Mouse (Mus musculus): ENCODE measurements around the gene Slc2a4. TPM values are rescaled to one million over a fixed set of nuclear protein-coding genes. Genes with fewer than 3 reads are reported as not detected.

The Slc2a4 gene
- polyA plus RNA-seq, 2 experiments = 14.0 to 17.0 TPM

DNA sequence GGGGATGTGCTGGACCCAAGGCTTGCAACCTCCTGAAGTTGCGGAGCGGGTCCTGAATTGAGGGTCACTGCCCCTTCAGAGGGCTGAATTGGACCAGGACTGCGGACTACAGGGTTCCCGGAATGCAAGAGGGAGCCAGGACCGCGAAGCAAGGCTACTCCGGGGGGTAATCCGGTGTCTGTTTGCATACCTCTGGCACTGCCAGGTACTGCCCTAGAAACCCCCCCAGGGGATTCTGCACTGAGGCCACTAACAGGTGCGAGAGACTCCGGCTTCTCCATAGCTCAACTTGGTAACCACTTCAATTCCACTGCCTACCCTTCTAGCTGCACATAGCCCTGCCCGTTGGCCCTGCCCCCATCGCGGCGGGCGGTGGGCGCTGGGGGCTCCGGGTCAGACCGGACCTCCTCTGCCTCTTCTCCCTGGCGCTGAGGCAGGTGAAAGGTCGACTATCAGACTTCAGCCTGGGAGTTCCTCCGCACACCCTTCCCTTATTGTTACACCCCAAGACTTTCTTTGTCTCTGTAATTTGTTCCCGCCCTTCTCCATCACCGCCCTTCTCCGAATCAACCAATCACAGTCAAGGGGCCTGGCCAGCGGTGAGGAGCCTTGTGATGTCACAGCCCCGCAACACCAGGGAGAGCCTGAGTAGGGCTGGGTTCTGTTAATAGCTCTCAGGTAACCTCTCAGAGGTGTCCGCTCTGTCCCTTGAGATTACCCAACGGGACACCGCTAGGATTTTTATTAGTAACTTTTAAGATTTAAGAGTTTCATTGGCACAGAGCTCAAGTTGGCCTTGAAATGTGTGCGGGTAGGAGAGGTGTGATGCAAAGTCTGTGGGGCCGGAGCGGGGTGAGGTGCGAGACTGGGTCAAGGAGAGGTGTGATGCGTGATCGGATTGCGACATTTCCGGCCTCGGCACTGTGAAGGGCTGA, 47.2 kb downstream of the Slc2a4 start, which contains the start of the genes 2810408A11Rik and Neurl4:
Gene 2810408A11Rik, minus strand, starts transcription at position 517 of the 935 bp plus-strand sequence.
Gene Neurl4, plus strand, starts transcription at position 602 of the 935 bp plus-strand sequence.
- Histone ChIP-seq H3K4me1 (replicated peaks; ENCODE audit: control insufficient read depth in 2 of 2, insufficient read depth in 2 of 2, low read length in 1 of 2) (peaks cover 8 to 15% of the 10 kb centered on the region in 2 experiments), H3K4me3 (ENCODE audit: insufficient read depth in 1 of 2, low read depth in 2 of 2, low read length in 2 of 2) (peak within 1 kb of the TSS; percentile 84 to 98), H3K4me2 (ENCODE audit: low read depth) (peak within 1 kb of the TSS; percentile 80), H3K9me3 (ENCODE audit: control insufficient read depth, low read length) (no peaks in the 10 kb centered on the region), H3K36me3 (replicated peaks; ENCODE audit: control insufficient read depth, insufficient read depth, low read depth) (peaks cover 16% of the 10 kb centered on the region), H3K9ac (replicated peaks) (peak within 1 kb of the TSS; percentile 91), H3K27me3 (ENCODE audit: control insufficient read depth, insufficient read depth, low read length) (no peaks in the 10 kb centered on the region; the same call in 1 of the 2 replicates), H3K27ac (peak within 1 kb of the TSS; percentile 82)
- TF ChIP-seq CTCF (IDR thresholded peaks at IDR 0.05; ENCODE audit: low read depth) = no peak
- TF ChIP-seq EP300 (IDR thresholded peaks at IDR 0.05; ENCODE audit: low read depth) = peak; percentile 15; the same call in 1 of the 2 replicates
- ATAC-seq (ENCODE audit: insufficient read depth) (peak; percentile 90), DNase-seq (ENCODE audit: low read depth in 3 of 3, low spot score in 3 of 3) (peak; percentile 93 to 95 (median 94))
- WGBS (ENCODE audit: insufficient replicate concordance) = under 1% methylated on average over 38 of the region's 38 CpGs

DNA sequence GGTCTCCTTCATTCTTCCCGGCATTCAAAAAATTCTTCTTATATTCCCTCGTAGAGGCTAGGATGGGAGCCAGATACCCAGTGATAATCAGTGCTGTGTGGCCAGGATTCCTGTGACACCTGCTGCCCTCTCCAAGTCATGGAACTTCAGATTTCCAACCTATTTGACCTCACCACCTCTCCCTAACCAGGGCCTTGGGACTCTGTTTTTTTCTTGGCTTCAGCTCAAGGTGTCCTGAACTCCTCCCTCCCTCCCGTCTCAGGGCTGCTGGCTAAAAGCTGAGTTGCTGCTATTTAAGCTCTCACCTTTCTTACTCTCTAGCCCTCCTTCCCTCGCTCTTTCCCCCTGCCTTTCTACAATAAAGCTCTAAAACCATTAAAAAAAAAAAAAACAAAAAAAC, 48.1 kb downstream of the Slc2a4 start:
- H3K4me2 ChIP-seq (ENCODE audit: low read depth) = peak overlapping the region; percentile 80
- DNase-seq (ENCODE audit: low read depth in 3 of 3, low spot score in 3 of 3) = no peak
- no peak overlapping the region; the same call in 1 of the 2 replicates for H3K9ac ChIP-seq (replicated peaks)
- H3K9me3 ChIP-seq (ENCODE audit: control insufficient read depth, low read length) = no peaks in the 10 kb centered on the region
- peaks cover 8% of the 10 kb centered on the region for H3K36me3 ChIP-seq (replicated peaks; ENCODE audit: control insufficient read depth, insufficient read depth, low read depth)
- TF ChIP-seq EP300 (IDR thresholded peaks at IDR 0.05; ENCODE audit: low read depth) (no peak), CTCF (IDR thresholded peaks at IDR 0.05; ENCODE audit: low read depth) (no peak)
- H3K4me3 ChIP-seq (ENCODE audit: insufficient read depth in 1 of 2, low read depth in 2 of 2, low read length in 2 of 2) = no peak overlapping the region
- H3K27me3 ChIP-seq (ENCODE audit: control insufficient read depth, insufficient read depth, low read length) = no peaks in the 10 kb centered on the region; the same call in 1 of the 2 replicates
- H3K27ac ChIP-seq = no peak overlapping the region
- no peak for ATAC-seq (ENCODE audit: insufficient read depth)
- H3K4me1 ChIP-seq (replicated peaks; ENCODE audit: control insufficient read depth in 2 of 2, insufficient read depth in 2 of 2, low read length in 1 of 2) = peaks cover 14 to 22% of the 10 kb centered on the region in 2 experiments
- WGBS (ENCODE audit: insufficient replicate concordance) = 48% methylated on average over 4 of the region's 4 CpGs

DNA sequence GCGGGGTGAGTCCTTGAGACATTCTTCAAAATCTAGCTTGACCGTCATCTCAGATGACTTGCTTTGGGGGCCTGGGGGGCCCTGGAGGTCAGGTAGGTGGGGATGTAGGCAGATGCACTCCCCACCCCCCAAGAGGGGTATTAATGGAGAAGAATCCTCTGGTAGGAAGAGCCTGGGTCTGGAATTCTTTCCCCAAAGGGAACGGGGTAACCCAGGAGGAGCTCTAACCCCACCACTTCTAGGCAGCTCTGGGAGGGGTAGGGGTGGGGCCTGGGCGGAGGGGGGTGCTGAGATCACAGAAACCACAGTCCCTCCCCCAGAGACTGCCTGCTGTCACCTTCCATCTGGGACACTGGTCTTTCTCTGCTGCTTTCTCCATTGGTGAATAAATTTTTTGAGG, 52.7 kb downstream of the Slc2a4 start, which contains the start of gene Acap1:
Gene Acap1, minus strand, starts transcription at position 249 of the 400 bp plus-strand sequence.
- ATAC-seq (ENCODE audit: insufficient read depth) = peak; percentile 68; the same call in 1 of the 2 replicates
- TF ChIP-seq EP300 (IDR thresholded peaks at IDR 0.05; ENCODE audit: low read depth) (no peak), CTCF (IDR thresholded peaks at IDR 0.05; ENCODE audit: low read depth) (no peak)
- H3K36me3 ChIP-seq (replicated peaks; ENCODE audit: control insufficient read depth, insufficient read depth, low read depth) = no peaks in the 10 kb centered on the region
- peaks cover 8 to 21% of the 10 kb centered on the region in 2 experiments for H3K4me1 ChIP-seq (replicated peaks; ENCODE audit: control insufficient read depth in 2 of 2, insufficient read depth in 2 of 2, low read length in 1 of 2)
- H3K9me3 ChIP-seq (ENCODE audit: control insufficient read depth, low read length) = no peaks in the 10 kb centered on the region
- H3K9ac ChIP-seq (replicated peaks) = no peak within 1 kb of the TSS; the same call in 1 of the 2 replicates
- H3K4me3 ChIP-seq (ENCODE audit: insufficient read depth in 1 of 2, low read depth in 2 of 2, low read length in 2 of 2) = peak within 1 kb of the TSS in 1 of 2 experiments; percentile 31; a peak in 1 of 4 replicates
- no peak within 1 kb of the TSS for H3K27ac ChIP-seq
- peak within 1 kb of the TSS; percentile 36 for H3K4me2 ChIP-seq (ENCODE audit: low read depth)
- WGBS (ENCODE audit: insufficient replicate concordance) = 20% methylated on average over 4 of the region's 4 CpGs
- no peak for DNase-seq (ENCODE audit: low read depth in 3 of 3, low spot score in 3 of 3)
- H3K27me3 ChIP-seq (ENCODE audit: control insufficient read depth, insufficient read depth, low read length) = no peaks in the 10 kb centered on the region; the same call in 1 of the 2 replicates

GRCm38 (mm10) chr11:69894671-69895070, 53.3 kb downstream of the Slc2a4 start:
- no peaks in the 10 kb centered on the region; the same call in 1 of the 2 replicates for H3K27me3 ChIP-seq (ENCODE audit: control insufficient read depth, insufficient read depth, low read length)
- no peak overlapping the region for H3K4me3 ChIP-seq (ENCODE audit: insufficient read depth in 1 of 2, low read depth in 2 of 2, low read length in 2 of 2)
- no peak for ATAC-seq (ENCODE audit: insufficient read depth)
- no peak overlapping the region for H3K4me2 ChIP-seq (ENCODE audit: low read depth)
- H3K9me3 ChIP-seq (ENCODE audit: control insufficient read depth, low read length) = no peaks in the 10 kb centered on the region
- TF ChIP-seq EP300 (IDR thresholded peaks at IDR 0.05; ENCODE audit: low read depth) (no peak), CTCF (IDR thresholded peaks at IDR 0.05; ENCODE audit: low read depth) (no peak)
- peaks cover 7 to 15% of the 10 kb centered on the region in 2 experiments for H3K4me1 ChIP-seq (replicated peaks; ENCODE audit: control insufficient read depth in 2 of 2, insufficient read depth in 2 of 2, low read length in 1 of 2)
- H3K36me3 ChIP-seq (replicated peaks; ENCODE audit: control insufficient read depth, insufficient read depth, low read depth) = no peaks in the 10 kb centered on the region
- WGBS (ENCODE audit: insufficient replicate concordance) = 13% methylated on average over 5 of the region's 5 CpGs
- no peak for DNase-seq (ENCODE audit: low read depth in 3 of 3, low spot score in 3 of 3)
- no peak overlapping the region for H3K9ac ChIP-seq (replicated peaks)
- no peak overlapping the region for H3K27ac ChIP-seq

Small RNA genes lying within 50 kb of the gene (microRNA-seq; reads per million reads assigned to microRNA genes)
- not detected for gene Gm44349

Other genes starting within 250 kb of the Slc2a4 start
Only the 30 nearest of the 33 such genes appear.
- gene Zbtb4, start 182.3 kb downstream of the Slc2a4 start, polyA plus RNA-seq (2012; rRNA removed) = 1.4 and 1.5 TPM in 2 replicates
- 0.45 and 0.58 TPM in 2 replicates for gene Zbtb4, start 182.3 kb downstream of the Slc2a4 start, polyA plus RNA-seq (2014; fragmentation: Nextera tagmentation; extraction: Ambion mirVana)
- 0.44 and 0.58 TPM in 2 replicates for gene Chrnb1, start 152.2 kb downstream of the Slc2a4 start, polyA plus RNA-seq (2012; rRNA removed)
- gene Chrnb1, start 152.2 kb downstream of the Slc2a4 start, polyA plus RNA-seq (2014; fragmentation: Nextera tagmentation; extraction: Ambion mirVana) = 0.32 and 0.33 TPM in 2 replicates
- gene Fgf11, start 146.3 kb downstream of the Slc2a4 start, polyA plus RNA-seq (2012; rRNA removed) = 0.41 and 0.42 TPM in 2 replicates
- gene Fgf11, start 146.3 kb downstream of the Slc2a4 start, polyA plus RNA-seq (2014; fragmentation: Nextera tagmentation; extraction: Ambion mirVana) = 0.06 and 0.13 TPM in 2 replicates
- gene Tmem102, start 142.6 kb downstream of the Slc2a4 start, polyA plus RNA-seq (2012; rRNA removed) = 0.25 TPM in 2 replicates
- gene Tmem102, start 142.6 kb downstream of the Slc2a4 start, polyA plus RNA-seq (2014; fragmentation: Nextera tagmentation; extraction: Ambion mirVana) = 0.57 and 0.80 TPM in 2 replicates
- not detected in 2 replicates for gene Gm39566, start 132.9 kb downstream of the Slc2a4 start, polyA plus RNA-seq (2012; rRNA removed)
- gene Gm39566, start 132.9 kb downstream of the Slc2a4 start, polyA plus RNA-seq (2014; fragmentation: Nextera tagmentation; extraction: Ambion mirVana) = not detected in 2 replicates
- gene Spem2, start 129.7 kb downstream of the Slc2a4 start, polyA plus RNA-seq (2012; rRNA removed) = not detected in 2 replicates
- gene Spem2, start 129.7 kb downstream of the Slc2a4 start, polyA plus RNA-seq (2014; fragmentation: Nextera tagmentation; extraction: Ambion mirVana) = not detected in 2 replicates
- gene Spem1, start 126.0 kb downstream of the Slc2a4 start, polyA plus RNA-seq (2012; rRNA removed) = not detected in 2 replicates
- gene Spem1, start 126.0 kb downstream of the Slc2a4 start, polyA plus RNA-seq (2014; fragmentation: Nextera tagmentation; extraction: Ambion mirVana) = not detected in 2 replicates
- 2.0 and 2.2 TPM in 2 replicates for gene Nlgn2, start 110.4 kb downstream of the Slc2a4 start, polyA plus RNA-seq (2012; rRNA removed)
- gene Nlgn2, start 110.4 kb downstream of the Slc2a4 start, polyA plus RNA-seq (2014; fragmentation: Nextera tagmentation; extraction: Ambion mirVana) = 0.48 and 0.76 TPM in 2 replicates
- gene Tmem256, start 109.7 kb downstream of the Slc2a4 start, polyA plus RNA-seq (2012; rRNA removed) = 143 and 197 TPM in 2 replicates
- 384 and 393 TPM in 2 replicates for gene Tmem256, start 109.7 kb downstream of the Slc2a4 start, polyA plus RNA-seq (2014; fragmentation: Nextera tagmentation; extraction: Ambion mirVana)
- 18.0 and 20.0 TPM in 2 replicates for gene Plscr3, start 101.8 kb downstream of the Slc2a4 start, polyA plus RNA-seq (2012; rRNA removed)
- 22.8 and 25.0 TPM in 2 replicates for gene Plscr3, start 101.8 kb downstream of the Slc2a4 start, polyA plus RNA-seq (2014; fragmentation: Nextera tagmentation; extraction: Ambion mirVana)
- gene Tnk1, start 89.5 kb downstream of the Slc2a4 start, polyA plus RNA-seq (2012; rRNA removed) = 1.2 TPM in 2 replicates
- gene Tnk1, start 89.5 kb downstream of the Slc2a4 start, polyA plus RNA-seq (2014; fragmentation: Nextera tagmentation; extraction: Ambion mirVana) = 0.43 and 0.80 TPM in 2 replicates
- not detected in 2 replicates for gene Tmem95, start 70.2 kb downstream of the Slc2a4 start, polyA plus RNA-seq (2012; rRNA removed)
- gene Tmem95, start 70.2 kb downstream of the Slc2a4 start, polyA plus RNA-seq (2014; fragmentation: Nextera tagmentation; extraction: Ambion mirVana) = not detected in 2 replicates
- 0.93 TPM in 2 replicates for gene Kctd11, start 66.8 kb downstream of the Slc2a4 start, polyA plus RNA-seq (2012; rRNA removed)
- gene Kctd11, start 66.8 kb downstream of the Slc2a4 start, polyA plus RNA-seq (2014; fragmentation: Nextera tagmentation; extraction: Ambion mirVana) = 0.53 and 1.00 TPM in 2 replicates
- 2.7 and 2.8 TPM in 2 replicates for gene Acap1, start 52.6 kb downstream of the Slc2a4 start, polyA plus RNA-seq (2012; rRNA removed)
- 2.9 and 3.3 TPM in 2 replicates for gene Acap1, start 52.6 kb downstream of the Slc2a4 start, polyA plus RNA-seq (2014; fragmentation: Nextera tagmentation; extraction: Ambion mirVana)
- 0.40 and 0.48 TPM in 2 replicates for gene 2810408A11Rik, start 47.2 kb downstream of the Slc2a4 start, polyA plus RNA-seq (2012; rRNA removed)
- 0.93 and 1.7 TPM in 2 replicates for gene 2810408A11Rik, start 47.2 kb downstream of the Slc2a4 start, polyA plus RNA-seq (2014; fragmentation: Nextera tagmentation; extraction: Ambion mirVana)
- gene Neurl4, start 47.1 kb downstream of the Slc2a4 start, polyA plus RNA-seq (2012; rRNA removed) = 13.1 and 20.5 TPM in 2 replicates
- 2.5 and 3.4 TPM in 2 replicates for gene Neurl4, start 47.1 kb downstream of the Slc2a4 start, polyA plus RNA-seq (2014; fragmentation: Nextera tagmentation; extraction: Ambion mirVana)
- 79.5 and 93.1 TPM in 2 replicates for gene Gps2, start 34.3 kb downstream of the Slc2a4 start, polyA plus RNA-seq (2012; rRNA removed)
- 82.7 and 91.2 TPM in 2 replicates for gene Gps2, start 34.3 kb downstream of the Slc2a4 start, polyA plus RNA-seq (2014; fragmentation: Nextera tagmentation; extraction: Ambion mirVana)
- 652 and 846 TPM in 2 replicates for gene Eif5a, start 26.2 kb downstream of the Slc2a4 start, polyA plus RNA-seq (2012; rRNA removed)
- 1,316 and 1,415 TPM in 2 replicates for gene Eif5a, start 26.2 kb downstream of the Slc2a4 start, polyA plus RNA-seq (2014; fragmentation: Nextera tagmentation; extraction: Ambion mirVana)
- 0.57 and 0.58 TPM in 2 replicates for gene Ybx2, start 12.4 kb downstream of the Slc2a4 start, polyA plus RNA-seq (2012; rRNA removed)
- gene Ybx2, start 12.4 kb downstream of the Slc2a4 start, polyA plus RNA-seq (2014; fragmentation: Nextera tagmentation; extraction: Ambion mirVana) = 0.23 TPM in 1 of 2 replicates, not detected in the other
- gene Cldn7, start 16.6 kb upstream of the Slc2a4 start, polyA plus RNA-seq (2012; rRNA removed) = 2.0 and 4.0 TPM in 2 replicates
- gene Cldn7, start 16.6 kb upstream of the Slc2a4 start, polyA plus RNA-seq (2014; fragmentation: Nextera tagmentation; extraction: Ambion mirVana) = 2.2 TPM in 2 replicates
- 23.6 and 32.3 TPM in 2 replicates for gene Ctdnep1, start 33.0 kb upstream of the Slc2a4 start, polyA plus RNA-seq (2012; rRNA removed)
- 9.7 and 10.7 TPM in 2 replicates for gene Ctdnep1, start 33.0 kb upstream of the Slc2a4 start, polyA plus RNA-seq (2014; fragmentation: Nextera tagmentation; extraction: Ambion mirVana)
- gene Elp5, start 34.3 kb upstream of the Slc2a4 start, polyA plus RNA-seq (2012; rRNA removed) = 44.0 and 46.1 TPM in 2 replicates
- 70.2 and 74.0 TPM in 2 replicates for gene Elp5, start 34.3 kb upstream of the Slc2a4 start, polyA plus RNA-seq (2014; fragmentation: Nextera tagmentation; extraction: Ambion mirVana)
- gene Gabarap, start 43.0 kb upstream of the Slc2a4 start, polyA plus RNA-seq (2012; rRNA removed) = 134 and 140 TPM in 2 replicates
- 296 and 300 TPM in 2 replicates for gene Gabarap, start 43.0 kb upstream of the Slc2a4 start, polyA plus RNA-seq (2014; fragmentation: Nextera tagmentation; extraction: Ambion mirVana)
- gene Phf23, start 47.6 kb upstream of the Slc2a4 start, polyA plus RNA-seq (2012; rRNA removed) = 10.8 and 14.8 TPM in 2 replicates
- 11.9 and 12.1 TPM in 2 replicates for gene Phf23, start 47.6 kb upstream of the Slc2a4 start, polyA plus RNA-seq (2014; fragmentation: Nextera tagmentation; extraction: Ambion mirVana)
- 4.2 and 4.6 TPM in 2 replicates for gene Dvl2, start 52.4 kb upstream of the Slc2a4 start, polyA plus RNA-seq (2012; rRNA removed)
- gene Dvl2, start 52.4 kb upstream of the Slc2a4 start, polyA plus RNA-seq (2014; fragmentation: Nextera tagmentation; extraction: Ambion mirVana) = 3.4 and 4.2 TPM in 2 replicates
- 27.8 and 40.6 TPM in 2 replicates for gene Acadvl, start 67.2 kb upstream of the Slc2a4 start, polyA plus RNA-seq (2012; rRNA removed)
- gene Acadvl, start 67.2 kb upstream of the Slc2a4 start, polyA plus RNA-seq (2014; fragmentation: Nextera tagmentation; extraction: Ambion mirVana) = 84.1 and 98.1 TPM in 2 replicates
- 1.5 and 1.9 TPM in 2 replicates for gene Dlg4, start 68.8 kb upstream of the Slc2a4 start, polyA plus RNA-seq (2012; rRNA removed)
- gene Dlg4, start 68.8 kb upstream of the Slc2a4 start, polyA plus RNA-seq (2014; fragmentation: Nextera tagmentation; extraction: Ambion mirVana) = 0.33 and 0.54 TPM in 2 replicates
- gene Asgr1, start 105.9 kb upstream of the Slc2a4 start, polyA plus RNA-seq (2012; rRNA removed) = 1.3 TPM in 2 replicates
- 2.6 and 4.1 TPM in 2 replicates for gene Asgr1, start 105.9 kb upstream of the Slc2a4 start, polyA plus RNA-seq (2014; fragmentation: Nextera tagmentation; extraction: Ambion mirVana)
- gene Asgr2, start 144.5 kb upstream of the Slc2a4 start, polyA plus RNA-seq (2012; rRNA removed) = 10.0 and 11.5 TPM in 2 replicates
- 9.0 and 10.6 TPM in 2 replicates for gene Asgr2, start 144.5 kb upstream of the Slc2a4 start, polyA plus RNA-seq (2014; fragmentation: Nextera tagmentation; extraction: Ambion mirVana)
- gene Mgl2, start 182.1 kb upstream of the Slc2a4 start, polyA plus RNA-seq (2012; rRNA removed) = 1.1 and 1.2 TPM in 2 replicates
- gene Mgl2, start 182.1 kb upstream of the Slc2a4 start, polyA plus RNA-seq (2014; fragmentation: Nextera tagmentation; extraction: Ambion mirVana) = 1.9 and 2.2 TPM in 2 replicates

Data from liver, embryonic 14.5 days (tissue).